Mouse (Mus musculus): Measurements from ENCODE around the gene Glis1. TPM values are rescaled to one million over a fixed set of nuclear protein-coding genes. Genes with fewer than 3 reads are reported as not detected.

Gene Glis1
- polyA plus RNA-seq, 1 experiment = 0.90 TPM

GRCm38 (mm10) chr4:107652598-107653279, 218.3 kb downstream of the Glis1 start:
- Histone ChIP-seq H3K4me3 (ENCODE audit: insufficient read depth, low read length) (no peak overlapping the region), H3K4me1 (ENCODE audit: control insufficient read depth, insufficient read depth, low read length) (no peaks in the 10 kb centered on the region), H3K27ac (ENCODE audit: insufficient read depth, low read length) (no peak overlapping the region)
- TF ChIP-seq CTCF (IDR thresholded peaks at IDR 0.05; ENCODE audit: extremely low read depth, insufficient read depth, low read length) = peak; percentile 87
- TF ChIP-seq POLR2A (IDR thresholded peaks at IDR 0.05; ENCODE audit: extremely low read depth, insufficient read depth, low read length) = no peak

GRCm38 (mm10) chr4:107653280-107653643, 218.9 kb downstream of the Glis1 start:
- H3K27ac ChIP-seq (ENCODE audit: insufficient read depth, low read length) = no peak overlapping the region
- TF ChIP-seq POLR2A (IDR thresholded peaks at IDR 0.05; ENCODE audit: extremely low read depth, insufficient read depth, low read length) (no peak), CTCF (IDR thresholded peaks at IDR 0.05; ENCODE audit: extremely low read depth, insufficient read depth, low read length) (no peak)
- H3K4me3 ChIP-seq (ENCODE audit: insufficient read depth, low read length) = no peak overlapping the region
- H3K4me1 ChIP-seq (ENCODE audit: control insufficient read depth, insufficient read depth, low read length) = no peaks in the 10 kb centered on the region

GRCm38 (mm10) chr4:107660649-107661048, 226.3 kb downstream of the Glis1 start:
- TF ChIP-seq CTCF (IDR thresholded peaks at IDR 0.05; ENCODE audit: extremely low read depth, insufficient read depth, low read length) = no peak
- TF ChIP-seq POLR2A (IDR thresholded peaks at IDR 0.05; ENCODE audit: extremely low read depth, insufficient read depth, low read length) = no peak
- H3K4me3 ChIP-seq (ENCODE audit: insufficient read depth, low read length) = no peak overlapping the region
- no peaks in the 10 kb centered on the region for H3K4me1 ChIP-seq (ENCODE audit: control insufficient read depth, insufficient read depth, low read length)
- no peak overlapping the region for H3K27ac ChIP-seq (ENCODE audit: insufficient read depth, low read length)

- no peak for TF ChIP-seq POLR2A (IDR thresholded peaks at IDR 0.05; ENCODE audit: extremely low read depth, insufficient read depth, low read length)
- TF ChIP-seq CTCF (IDR thresholded peaks at IDR 0.05; ENCODE audit: extremely low read depth, insufficient read depth, low read length) = no peak
- H3K4me1 ChIP-seq (ENCODE audit: control insufficient read depth, insufficient read depth, low read length) = no peaks in the 10 kb centered on the region
- H3K27ac ChIP-seq (ENCODE audit: insufficient read depth, low read length) = no peak overlapping the region
- no peak overlapping the region for H3K4me3 ChIP-seq (ENCODE audit: insufficient read depth, low read length)
Measured at GRCm38 (mm10) chr4:107668514-107668913, 234.1 kb downstream of the Glis1 start.

- no peak overlapping the region for H3K27ac ChIP-seq (ENCODE audit: insufficient read depth, low read length)
Measured at GRCm38 (mm10) chr4:107670731-107671130, 236.3 kb downstream of the Glis1 start.

GRCm38 (mm10) chr4:107673638-107674321, 239.4 kb downstream of the Glis1 start:
- H3K27ac ChIP-seq (ENCODE audit: insufficient read depth, low read length) = no peak overlapping the region
- no peak overlapping the region for H3K4me3 ChIP-seq (ENCODE audit: insufficient read depth, low read length)
- peaks cover 4% of the 10 kb centered on the region; the same call in 1 of the 2 replicates for H3K4me1 ChIP-seq (ENCODE audit: control insufficient read depth, insufficient read depth, low read length)
- TF ChIP-seq POLR2A (IDR thresholded peaks at IDR 0.05; ENCODE audit: extremely low read depth, insufficient read depth, low read length) = peak; percentile 73; the same call in 1 of the 2 replicates
- peak; percentile 42 for TF ChIP-seq CTCF (IDR thresholded peaks at IDR 0.05; ENCODE audit: extremely low read depth, insufficient read depth, low read length)

More at GRCm38 (mm10) chr4:107670731-107671130, 236.3 kb downstream of the Glis1 start:
- no peak for TF ChIP-seq POLR2A (IDR thresholded peaks at IDR 0.05; ENCODE audit: extremely low read depth, insufficient read depth, low read length)
- H3K4me1 ChIP-seq (ENCODE audit: control insufficient read depth, insufficient read depth, low read length) = 0 out of 2 replicates have a peak, but pooled peaks cover 1% of the 10 kb centered on the region
- no peak overlapping the region for H3K4me3 ChIP-seq (ENCODE audit: insufficient read depth, low read length)

- peaks cover 4% of the 10 kb centered on the region; the same call in 1 of the 2 replicates for H3K4me1 ChIP-seq (ENCODE audit: control insufficient read depth, insufficient read depth, low read length)
- no peak overlapping the region for H3K4me3 ChIP-seq (ENCODE audit: insufficient read depth, low read length)
- no peak overlapping the region for H3K27ac ChIP-seq (ENCODE audit: insufficient read depth, low read length)
- TF ChIP-seq CTCF (IDR thresholded peaks at IDR 0.05; ENCODE audit: extremely low read depth, insufficient read depth, low read length) (no peak), POLR2A (IDR thresholded peaks at IDR 0.05; ENCODE audit: extremely low read depth, insufficient read depth, low read length) (no peak)
Measured at GRCm38 (mm10) chr4:107674322-107674644, 239.9 kb downstream of the Glis1 start.

- no peak overlapping the region for H3K4me3 ChIP-seq (ENCODE audit: insufficient read depth, low read length)
- no peak for TF ChIP-seq CTCF (IDR thresholded peaks at IDR 0.05; ENCODE audit: extremely low read depth, insufficient read depth, low read length)
- no peak for TF ChIP-seq POLR2A (IDR thresholded peaks at IDR 0.05; ENCODE audit: extremely low read depth, insufficient read depth, low read length)
- peaks cover 4% of the 10 kb centered on the region; the same call in 1 of the 2 replicates for H3K4me1 ChIP-seq (ENCODE audit: control insufficient read depth, insufficient read depth, low read length)
- peak overlapping the region; percentile 56 for H3K27ac ChIP-seq (ENCODE audit: insufficient read depth, low read length)
Measured at GRCm38 (mm10) chr4:107675645-107676044, 241.3 kb downstream of the Glis1 start.

- Histone ChIP-seq H3K4me1 (ENCODE audit: control insufficient read depth, insufficient read depth, low read length) (peaks cover 2% of the 10 kb centered on the region; the same call in 1 of the 2 replicates), H3K4me3 (ENCODE audit: insufficient read depth, low read length) (no peak overlapping the region), H3K27ac (ENCODE audit: insufficient read depth, low read length) (no peak overlapping the region)
- TF ChIP-seq CTCF (IDR thresholded peaks at IDR 0.05; ENCODE audit: extremely low read depth, insufficient read depth, low read length) (no peak), POLR2A (IDR thresholded peaks at IDR 0.05; ENCODE audit: extremely low read depth, insufficient read depth, low read length) (no peak)
Measured at GRCm38 (mm10) chr4:107680311-107681098, 246.1 kb downstream of the Glis1 start.

Measured in cortical plate, adult 2 months (tissue).